Mouse (Mus musculus) CH12.LX (cell line): ENCODE measurements at regions not wholly inside any gene's neighbourhood (a gene's known extent, or its start where the extent isn't known, plus 50 kb on each side); places are given as distances from the start of the nearest gene placed in this dataset.

Experiments used
- DNase-seq: peaks from one replicate; pipeline ENCODE4 v3.0.0-alpha.2; 2013; ENCODE audit errors: extremely low read depth
- H3K27ac ChIP-seq: 2 replicates; pipeline ENCODE4 v1.5.1; 2012; ENCODE audit warnings: low read depth, mild to moderate bottlenecking, control low read depth, moderate library complexity; ENCODE audit not compliant: insufficient read depth
- H3K27me3 ChIP-seq: replicated peaks from 2 replicates; pipeline ENCODE3; 2012; ENCODE audit warnings: inconsistent platforms
- H3K36me3 ChIP-seq, 2 experiments: replicated peaks in 1 of 2; 2 replicates each; pipeline versions ENCODE3 to v1.6.1; 2012; ENCODE audit warnings: inconsistent platforms in 1 of 2, low read length in 1 of 2, mild to moderate bottlenecking in 1 of 2, mixed read lengths in 1 of 2, moderate library complexity in 1 of 2; ENCODE audit not compliant: control insufficient read depth in 1 of 2, insufficient read depth in 1 of 2
- H3K4me1 ChIP-seq, 2 experiments: 2 replicates each; pipeline ENCODE4 v1.6.1; 2012; ENCODE audit warnings: inconsistent platforms in 1 of 2, moderate library complexity in 1 of 2; ENCODE audit not compliant: insufficient read depth in 2 of 2, control insufficient read depth in 1 of 2
- H3K4me2 ChIP-seq: 2 replicates; pipeline ENCODE4 v1.6.1; 2012; ENCODE audit warnings: low read depth, mild to moderate bottlenecking, control low read depth; ENCODE audit not compliant: poor library complexity, insufficient read depth, severe bottlenecking
- H3K4me3 ChIP-seq, 3 experiments: fragments of 150-350 bp in 1 of 3; sonication (generic) in 1 of 3; replicated peaks in 1 of 3; 2 replicates each; pipeline versions ENCODE3 to v1.5.1; 2011 to 2012; ENCODE audit warnings: low read depth in 2 of 3, low read length in 2 of 3, mild to moderate bottlenecking in 2 of 3, moderate library complexity in 2 of 3, control low read depth in 1 of 3, improper control_type of control experiment in 1 of 3, inconsistent platforms in 1 of 3, mixed read lengths in 1 of 3; ENCODE audit not compliant: poor library complexity in 1 of 3
- H3K79me2 ChIP-seq: replicated peaks from 2 replicates; pipeline ENCODE4 v1.6.1; 2012; ENCODE audit warnings: mild to moderate bottlenecking, moderate library complexity; ENCODE audit not compliant: control insufficient read depth, poor library complexity, insufficient read depth, severe bottlenecking; ENCODE audit errors: extremely low read depth
- H3K9ac ChIP-seq: 2 replicates; pipeline ENCODE4 v1.6.1; 2012; ENCODE audit warnings: low read depth, mild to moderate bottlenecking, control low read depth, moderate library complexity; ENCODE audit not compliant: insufficient read depth
- H3K9me3 ChIP-seq: replicated peaks from 2 replicates; pipeline ENCODE3; 2012; ENCODE audit warnings: low read length, inconsistent platforms, mixed read lengths
- CHD1 ChIP-seq: IDR thresholded peaks from 2 replicates; pipeline ENCODE4 v1.6.1; 2012; ENCODE audit warnings: low read depth, low read length, improper control_type of control experiment, inconsistent platforms
- CHD2 ChIP-seq: IDR thresholded peaks from 2 replicates; pipeline ENCODE4 v1.6.1; 2011; ENCODE audit warnings: low read length, improper control_type of control experiment
- ELF1 ChIP-seq: IDR thresholded peaks from 2 replicates; pipeline ENCODE4 v1.6.1; 2014; ENCODE audit warnings: low read depth, mild to moderate bottlenecking, inconsistent platforms, low read length, improper control_type of control experiment
- ETS1 ChIP-seq: conservative IDR thresholded peaks from 2 replicates; pipeline ENCODE4 v1.6.1; 2012; ENCODE audit warnings: low read depth, mild to moderate bottlenecking, inconsistent platforms, low read length, improper control_type of control experiment, moderate library complexity
- HCFC1 ChIP-seq: IDR thresholded peaks from 2 replicates; pipeline ENCODE4 v1.6.1; 2012; ENCODE audit warnings: low read depth, mild to moderate bottlenecking, inconsistent platforms, low read length, improper control_type of control experiment
- JUN ChIP-seq: IDR thresholded peaks from 2 replicates; pipeline ENCODE4 v1.6.1; 2011; ENCODE audit warnings: low read depth, mild to moderate bottlenecking, low read length, improper control_type of control experiment, moderate library complexity; ENCODE audit not compliant: insufficient read depth
- JUND ChIP-seq: conservative IDR thresholded peaks from 2 replicates; pipeline ENCODE4 v1.6.1; 2011; ENCODE audit warnings: low read depth, low read length, improper control_type of control experiment
- MAFK ChIP-seq: IDR thresholded peaks from 2 replicates; pipeline ENCODE4 v1.6.1; 2011; ENCODE audit warnings: low read length, improper control_type of control experiment; ENCODE audit not compliant: insufficient replicate concordance
- MAX ChIP-seq: IDR thresholded peaks from 2 replicates; pipeline ENCODE4 v1.6.1; 2011; ENCODE audit warnings: low read length, improper control_type of control experiment
- MAZ ChIP-seq: IDR thresholded peaks from 2 replicates; pipeline ENCODE4 v1.6.1; 2012; ENCODE audit warnings: low read depth, mild to moderate bottlenecking, inconsistent platforms, low read length, improper control_type of control experiment, moderate library complexity
- PAX5 ChIP-seq: IDR thresholded peaks from 2 replicates; pipeline ENCODE4 v1.6.1; 2012; ENCODE audit warnings: low read length, inconsistent platforms, mixed read lengths
- POLR2AphosphoS2 ChIP-seq: IDR thresholded peaks from 2 replicates; pipeline ENCODE4 v1.6.1; 2011; ENCODE audit warnings: low read depth, low read length, improper control_type of control experiment
- RCOR1 ChIP-seq: conservative IDR thresholded peaks from 2 replicates; pipeline ENCODE4 v1.6.1; 2012; ENCODE audit warnings: low read depth, mild to moderate bottlenecking, inconsistent platforms, low read length, improper control_type of control experiment
- TBP ChIP-seq: conservative IDR thresholded peaks from 2 replicates; pipeline ENCODE4 v1.6.1; 2011; ENCODE audit warnings: low read depth, low read length, improper control_type of control experiment
- USF1 ChIP-seq: IDR thresholded peaks from 2 replicates; pipeline ENCODE4 v1.6.1; 2014; ENCODE audit warnings: low read depth, mild to moderate bottlenecking, inconsistent platforms, low read length, improper control_type of control experiment
- USF2 ChIP-seq: conservative IDR thresholded peaks from 2 replicates; pipeline ENCODE4 v1.6.1; 2011; ENCODE audit warnings: low read depth, low read length, improper control_type of control experiment
- ZKSCAN1 ChIP-seq: IDR thresholded peaks from 2 replicates; pipeline ENCODE4 v1.6.1; 2012; ENCODE audit warnings: low read depth, inconsistent platforms, low read length, improper control_type of control experiment, borderline replicate concordance
- dilution Hi-C: fragments of 300-500 bp; cut with MboI; formaldehyde crosslinking; loops from 2 replicates; pipeline ENCODE4 v1.14.3; 2020; ENCODE audit warnings: low sequenced_read_pairs; ENCODE audit not compliant: extremely low pct_unique_long_range_greater_than_20kb, extremely low pct_ligation_motif_present
- in situ Hi-C: fragments of 300-500 bp; cut with MboI; formaldehyde crosslinking; loops from 3 replicates; pipeline ENCODE4 v1.14.3; 2019; ENCODE audit warnings: low sequenced_read_pairs, low pct_ligation_motif_present, low pct_unique_long_range_greater_than_20kb, mixed read lengths

DNA sequence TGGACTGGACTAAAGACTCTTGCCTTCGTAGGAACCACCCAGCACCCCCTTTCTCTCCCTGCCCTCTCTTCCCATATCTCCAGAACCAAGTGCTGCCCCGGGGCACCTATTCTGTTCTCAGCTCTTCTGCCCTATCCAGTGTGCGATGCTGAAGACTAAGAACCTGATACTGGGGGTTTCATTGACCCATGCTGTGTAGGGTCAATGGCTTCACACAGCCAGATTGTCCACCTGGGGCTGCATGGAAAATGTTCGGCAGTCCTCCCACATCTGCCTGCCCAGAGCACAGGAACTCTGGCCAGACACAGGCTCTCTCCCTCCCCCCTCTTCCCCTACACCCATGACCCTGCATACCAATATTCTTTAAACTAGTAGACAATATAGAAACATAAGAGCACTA lies 607.6 kb downstream of the Nebl start:
- Histone ChIP-seq H3K4me3 (no peak overlapping the region), H3K27me3 (no peaks in the 10 kb centered on the region), H3K36me3 (no peaks in the 10 kb centered on the region), H3K4me1 (no peaks in the 10 kb centered on the region), H3K4me2 (no peak overlapping the region), H3K9me3 (no peaks in the 10 kb centered on the region), H3K9ac (no peak overlapping the region), H3K27ac (no peak overlapping the region), H3K79me2 (no peaks in the 10 kb centered on the region)
- dilution Hi-C loops, result no loop called here
- TF ChIP-seq HCFC1 (no peak), POLR2AphosphoS2 (no peak), TBP (no peak), ZKSCAN1 (no peak), JUN (no peak), CHD2 (no peak), CHD1 (no peak), ELF1 (no peak), ETS1 (no peak), MAX (no peak), MAFK (no peak), JUND (no peak), MAZ (no peak), PAX5 (no peak), RCOR1 (no peak), USF2 (no peak), USF1 (no peak)
- in situ Hi-C loops, result no loop called here
- DNase-seq, result no peak

DNA sequence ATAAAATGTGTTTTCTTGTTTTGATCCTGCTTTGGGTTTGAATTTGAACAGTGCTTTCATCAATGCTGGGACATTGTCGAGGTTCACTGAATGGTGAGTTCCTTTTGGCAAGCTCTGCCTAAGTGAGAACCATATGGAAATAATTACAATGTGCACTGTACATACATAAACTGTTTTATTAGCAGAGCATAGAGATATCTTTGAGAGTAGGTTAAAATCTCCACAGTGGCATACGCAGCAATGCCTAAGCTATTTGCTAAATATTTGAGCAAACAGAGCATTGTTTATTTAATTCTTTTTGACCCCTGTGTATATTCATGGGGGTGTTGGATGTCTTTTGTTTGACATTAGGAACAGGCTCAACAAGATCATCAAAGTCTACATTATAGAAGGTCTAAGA lies 614.0 kb downstream of the Nebl start:
- H3K9me3 ChIP-seq, result no peaks in the 10 kb centered on the region
- in situ Hi-C loops, result no loop called here
- H3K36me3 ChIP-seq, result no peaks in the 10 kb centered on the region
- dilution Hi-C loops, result no loop called here
- no peaks in the 10 kb centered on the region for H3K79me2 ChIP-seq
- no peak overlapping the region for H3K4me3 ChIP-seq
- no peaks in the 10 kb centered on the region for H3K27me3 ChIP-seq
- H3K4me1 ChIP-seq, result no peaks in the 10 kb centered on the region
- TF ChIP-seq HCFC1 (no peak), ELF1 (no peak)
- TF ChIP-seq, all 38 proteins: peak for 0
- no peak overlapping the region for H3K27ac ChIP-seq
- no peak overlapping the region for H3K9ac ChIP-seq
- no peak overlapping the region for H3K4me2 ChIP-seq
- no peak for DNase-seq
